Mouse (Mus musculus) intestine, embryonic 14.5 days (tissue): ENCODE results near the gene Tep1. TPM values are rescaled to one million over a fixed set of nuclear protein-coding genes. Genes with fewer than 3 reads are reported as not detected.

Source experiments
- ATAC-seq: fragments of 200-750 bp; cut with Nextera tagmentation; replicated peaks from 2 replicates; pipeline ENCODE4 v1.8.0; 2017; ENCODE audit warnings: low read depth, moderate number of reproducible peaks, moderate TSS enrichment, moderate library complexity; ENCODE audit not compliant: low FRiP score, low TSS enrichment
- DNase-seq: peaks from one replicate; pipeline ENCODE4 v3.0.0-alpha.2; 2018; ENCODE audit warnings: low spot score
- H3K27ac ChIP-seq: fragments of 300-500 bp; sonication (generic); 2 replicates; pipeline ENCODE4 v1.5.1; 2014; ENCODE audit warnings: low read depth, mild to moderate bottlenecking, control low read depth
- H3K27me3 ChIP-seq: fragments of 300-500 bp; sonication (generic); replicated peaks from 2 replicates; pipeline ENCODE4 v1.6.1; 2014; ENCODE audit warnings: low read length, control low read depth; ENCODE audit not compliant: control insufficient read depth, insufficient read depth
- H3K36me3 ChIP-seq: fragments of 300-500 bp; sonication (generic); 2 replicates; pipeline ENCODE4 v1.6.1; 2014; ENCODE audit warnings: low read length, control low read depth; ENCODE audit not compliant: control insufficient read depth, insufficient read depth
- H3K4me1 ChIP-seq: fragments of 300-500 bp; sonication (generic); replicated peaks from 2 replicates; pipeline ENCODE4 v1.6.1; 2014; ENCODE audit warnings: low read length, control low read depth, mixed read lengths; ENCODE audit not compliant: control insufficient read depth, insufficient read depth
- H3K4me2 ChIP-seq: fragments of 300-500 bp; sonication (generic); 2 replicates; pipeline ENCODE4 v1.6.1; 2014; ENCODE audit warnings: low read length
- H3K4me3 ChIP-seq: fragments of 300-500 bp; sonication (generic); 2 replicates; pipeline ENCODE4 v1.5.1; 2014; ENCODE audit warnings: low read depth, low read length, control low read depth, mixed read lengths
- H3K9ac ChIP-seq: fragments of 300-500 bp; sonication (generic); 2 replicates; pipeline ENCODE4 v1.6.1; 2014; ENCODE audit warnings: mild to moderate bottlenecking, low read length
- H3K9me3 ChIP-seq: fragments of 300-500 bp; sonication (generic); 2 replicates; pipeline ENCODE4 v1.6.1; 2016; ENCODE audit warnings: low read length, control low read depth; ENCODE audit not compliant: control insufficient read depth
- WGBS: fragments of 180-500 bp; shearing (Covaris S2); extraction: QIAGEN DNeasy Blood & Tissue Kit; methylation state at CpG from one replicate; pipeline ENCODE4 v1.1.7; 2014; 5-methylcytosine and 5-hydroxymethylcytosine counted together
- polyA plus RNA-seq: library from polyadenylated mRNA; unstranded; fragments of >200 nt; fragmentation: Nextera tagmentation; extraction: Ambion mirVana; gene quantifications from 2 replicates; pipeline ENCODE4 v1.2.1, GENCODE M21; 2014

The Tep1 gene
- polyA plus RNA-seq, 1 experiment from 2014 or later = 10.5 TPM

GRCm38 (mm10) chr14:50855788-50856187 lies 14.6 kb downstream of the Tep1 start:
- Histone ChIP-seq H3K9ac (no peak overlapping the region), H3K36me3 (peaks cover 20% of the 10 kb centered on the region; the same call in 1 of the 2 replicates), H3K27me3 (no peaks in the 10 kb centered on the region), H3K4me1 (no peaks in the 10 kb centered on the region), H3K4me2 (no peak overlapping the region), H3K4me3 (no peak overlapping the region), H3K27ac (no peak overlapping the region), H3K9me3 (no peaks in the 10 kb centered on the region)
- ATAC-seq = no peak
- no peak for DNase-seq
- WGBS = 87% methylated on average over 5 of the region's 5 CpGs

- H3K36me3 ChIP-seq = no peaks in the 10 kb centered on the region; the same call in 1 of the 2 replicates
- H3K9ac ChIP-seq = no peak overlapping the region
- no peak overlapping the region for H3K4me2 ChIP-seq
- H3K4me1 ChIP-seq = no peaks in the 10 kb centered on the region
- H3K4me3 ChIP-seq = no peak overlapping the region
- no peaks in the 10 kb centered on the region for H3K27me3 ChIP-seq
- 69% methylated on average over 6 of the region's 6 CpGs for WGBS
- DNase-seq (no peak), ATAC-seq (no peak)
- no peak overlapping the region for H3K27ac ChIP-seq
- no peaks in the 10 kb centered on the region for H3K9me3 ChIP-seq
Observed at GRCm38 (mm10) chr14:50837236-50837635, 33.1 kb downstream of the Tep1 start.

- ATAC-seq = no peak
- Histone ChIP-seq H3K36me3 (no peaks in the 10 kb centered on the region; the same call in 1 of the 2 replicates), H3K4me1 (no peaks in the 10 kb centered on the region), H3K9ac (no peak overlapping the region), H3K4me3 (0 out of 2 replicates have a peak overlapping the region, but pooled peaks have one; percentile 4), H3K27ac (peak overlapping the region; percentile 4; the same call in 1 of the 2 replicates), H3K27me3 (no peaks in the 10 kb centered on the region), H3K4me2 (no peak overlapping the region), H3K9me3 (no peaks in the 10 kb centered on the region)
- 47% methylated on average over 2 of the region's 2 CpGs for WGBS
- DNase-seq = no peak
Observed at GRCm38 (mm10) chr14:50834435-50834834, 35.9 kb downstream of the Tep1 start.

DNA sequence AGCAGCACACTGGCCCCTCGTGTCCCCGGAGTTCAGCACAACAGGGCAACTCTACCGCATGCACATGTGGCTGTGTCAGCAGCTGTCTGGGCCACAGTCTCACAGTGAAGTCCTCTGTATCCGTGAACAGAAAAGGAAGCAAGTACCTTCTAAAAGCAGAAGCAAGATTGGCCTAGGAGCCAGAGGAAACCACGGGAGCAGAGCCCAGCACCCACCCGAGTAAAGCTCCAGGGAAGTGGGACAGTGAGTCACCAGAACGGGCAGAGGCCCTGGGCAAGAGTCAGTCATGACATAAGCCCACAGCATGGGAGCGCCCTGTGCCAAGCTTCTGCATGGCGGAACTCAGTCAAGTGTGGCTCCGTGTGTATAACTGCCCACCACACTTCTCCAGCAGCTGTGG lies 36.4 kb downstream of the Tep1 start:
- DNase-seq (no peak), ATAC-seq (no peak)
- H3K27me3 ChIP-seq = no peaks in the 10 kb centered on the region
- H3K4me3 ChIP-seq = no peak overlapping the region
- H3K27ac ChIP-seq = peak overlapping the region; percentile 4; the same call in 1 of the 2 replicates
- no peaks in the 10 kb centered on the region for H3K9me3 ChIP-seq
- H3K4me2 ChIP-seq = no peak overlapping the region
- no peaks in the 10 kb centered on the region for H3K4me1 ChIP-seq
- 85% methylated on average over 10 of the region's 10 CpGs for WGBS
- H3K36me3 ChIP-seq = peaks cover 3% of the 10 kb centered on the region; the same call in 1 of the 2 replicates
- H3K9ac ChIP-seq = no peak overlapping the region

DNA sequence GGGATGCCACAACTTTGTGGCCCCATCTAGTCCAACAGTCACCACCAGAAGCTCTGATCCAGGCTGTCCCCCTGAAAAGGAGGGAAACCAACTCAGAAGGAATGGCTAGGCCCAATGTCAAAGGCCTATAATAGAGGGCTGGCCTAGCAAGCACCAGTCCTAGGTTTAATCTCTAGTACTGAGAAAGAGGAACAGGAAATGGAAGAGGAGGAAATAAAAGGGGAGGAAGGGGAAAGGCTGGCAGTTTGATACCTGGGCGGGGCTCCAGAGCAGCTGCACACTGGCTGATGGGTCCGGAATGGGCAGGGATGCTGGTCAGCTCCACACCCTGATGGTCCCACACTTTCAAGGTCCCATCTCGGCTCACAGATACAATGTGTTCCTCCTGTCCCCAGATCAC lies 40.5 kb downstream of the Tep1 start:
- WGBS = 71% methylated on average over 3 of the region's 3 CpGs
- DNase-seq = no peak
- Histone ChIP-seq H3K4me1 (no peaks in the 10 kb centered on the region), H3K36me3 (peaks cover 12% of the 10 kb centered on the region), H3K4me3 (no peak overlapping the region), H3K27me3 (no peaks in the 10 kb centered on the region), H3K9ac (no peak overlapping the region), H3K27ac (no peak overlapping the region), H3K4me2 (no peak overlapping the region), H3K9me3 (no peaks in the 10 kb centered on the region)
- ATAC-seq = no peak

DNA sequence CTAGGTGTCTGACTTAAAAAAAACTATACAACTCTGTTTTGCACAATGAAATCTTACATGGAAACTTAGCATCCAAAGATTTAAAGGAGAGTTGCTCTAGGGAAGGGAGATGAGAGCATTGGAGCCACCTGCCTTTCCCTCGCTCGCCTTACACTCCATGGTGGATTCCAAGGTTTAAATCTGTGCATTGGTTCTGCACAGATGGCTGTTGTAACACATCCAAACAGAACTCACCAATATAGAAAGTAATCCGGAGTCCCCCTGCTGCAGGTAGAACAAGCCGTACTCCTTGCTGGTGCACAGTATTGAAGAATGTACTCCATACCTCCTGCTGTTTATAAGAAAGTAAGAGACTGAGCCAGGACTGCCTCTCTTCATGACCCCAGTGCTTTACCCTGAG lies 43.8 kb downstream of the Tep1 start:
- H3K36me3 ChIP-seq = peaks cover 33% of the 10 kb centered on the region
- no peak for ATAC-seq

DNA sequence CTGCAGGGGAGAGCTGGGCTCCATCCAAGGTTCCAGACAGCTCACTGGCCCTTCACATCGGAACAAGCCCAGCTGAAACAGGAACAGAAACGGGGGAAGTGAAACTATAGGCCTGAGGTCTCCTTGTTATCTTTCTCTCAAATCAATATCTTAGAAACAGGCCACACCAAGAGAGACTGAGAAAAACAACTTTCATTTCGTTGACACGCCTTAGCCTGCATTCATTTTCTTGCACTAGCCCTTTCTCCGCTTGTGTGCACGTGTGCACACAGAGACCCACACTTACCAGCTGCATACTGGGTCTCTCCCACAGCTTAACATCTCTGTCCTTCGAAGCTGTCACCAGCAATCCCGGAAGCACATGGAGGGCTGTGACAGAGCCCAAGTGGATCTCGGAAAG lies 46.1 kb downstream of the Tep1 start:
- no peak for DNase-seq
- Histone ChIP-seq H3K9me3 (no peaks in the 10 kb centered on the region), H3K4me3 (no peak overlapping the region), H3K27ac (no peak overlapping the region), H3K4me2 (no peak overlapping the region), H3K36me3 (peaks cover 57% of the 10 kb centered on the region), H3K9ac (no peak overlapping the region), H3K4me1 (no peaks in the 10 kb centered on the region), H3K27me3 (no peaks in the 10 kb centered on the region)
- WGBS = 82% methylated on average over 9 of the region's 9 CpGs
- ATAC-seq = no peak

More for the DNA sequence above, 43.8 kb downstream of the Tep1 start:
- DNase-seq = no peak
- H3K4me3 ChIP-seq = no peak overlapping the region
- no peaks in the 10 kb centered on the region for H3K27me3 ChIP-seq
- no peak overlapping the region for H3K9ac ChIP-seq
- H3K27ac ChIP-seq = no peak overlapping the region
- H3K9me3 ChIP-seq = no peaks in the 10 kb centered on the region
- no peaks in the 10 kb centered on the region for H3K4me1 ChIP-seq
- no peak overlapping the region for H3K4me2 ChIP-seq
- WGBS = 88% methylated on average over 4 of the region's 4 CpGs

GRCm38 (mm10) chr14:50823240-50823639 lies 47.1 kb downstream of the Tep1 start:
- H3K36me3 ChIP-seq = peaks cover 55% of the 10 kb centered on the region
- H3K4me2 ChIP-seq = no peak overlapping the region
- no peak overlapping the region for H3K4me3 ChIP-seq
- DNase-seq (no peak), ATAC-seq (no peak)
- 76% methylated on average over 2 of the region's 2 CpGs for WGBS
- H3K4me1 ChIP-seq = no peaks in the 10 kb centered on the region
- no peaks in the 10 kb centered on the region for H3K9me3 ChIP-seq
- H3K27ac ChIP-seq = no peak overlapping the region
- H3K9ac ChIP-seq = no peak overlapping the region
- H3K27me3 ChIP-seq = no peaks in the 10 kb centered on the region

DNA sequence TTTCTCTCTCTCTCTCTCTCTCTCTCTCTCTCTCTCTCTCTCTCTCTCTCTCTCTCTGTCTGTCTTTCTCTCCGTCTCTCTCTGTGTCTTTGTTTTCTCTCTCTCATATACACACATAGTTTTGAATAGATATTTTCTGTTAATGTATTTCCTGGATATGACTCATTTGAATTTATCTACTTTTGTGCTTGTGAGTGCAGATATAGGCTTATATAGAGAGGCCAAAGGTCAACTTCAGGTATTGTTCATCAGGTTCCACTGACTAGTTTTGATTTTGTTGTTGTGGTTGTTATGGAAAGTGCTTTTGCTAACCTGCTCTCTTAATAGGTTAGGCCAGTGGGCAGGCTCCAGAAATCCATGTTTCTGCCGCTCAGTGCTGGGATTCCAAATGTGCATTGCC lies 57.3 kb downstream of the Tep1 start:
- Histone ChIP-seq H3K4me2 (no peak overlapping the region), H3K4me1 (no peaks in the 10 kb centered on the region; the same call in 1 of the 2 replicates), H3K4me3 (no peak overlapping the region), H3K36me3 (peaks cover 61% of the 10 kb centered on the region), H3K9me3 (no peaks in the 10 kb centered on the region), H3K9ac (no peak overlapping the region), H3K27me3 (no peaks in the 10 kb centered on the region), H3K27ac (no peak overlapping the region)
- WGBS = 95% methylated on average over 2 of the region's 2 CpGs
- DNase-seq (no peak), ATAC-seq (no peak)
